Mouse (Mus musculus) Muller cell, postnatal 12 days (primary cell): Measurements from ENCODE around the gene Gdnf.

ENCODE experiments used
- DNase-seq: peaks from one replicate; pipeline ENCODE4 v3.0.0-alpha.2; 2015; ENCODE audit errors: inconsistent ontology term

Gene Gdnf

GRCm38 (mm10) chr15:7810556-7811252, at the start of gene Gdnf:
Gene Gdnf, plus strand, starts transcription at chr15:7810846.
- DNase-seq: peak; percentile 71

- DNase-seq: no peak
Observed at GRCm38 (mm10) chr15:7767166-7767565, 43.5 kb upstream of the Gdnf start.

GRCm38 (mm10) chr15:7772983-7773382, 37.7 kb upstream of the Gdnf start:
- no peak for DNase-seq

GRCm38 (mm10) chr15:7781517-7781916, 29.1 kb upstream of the Gdnf start:
- no peak for DNase-seq

GRCm38 (mm10) chr15:7809841-7810391, 730 bp upstream of the Gdnf start:
- DNase-seq: peak; percentile 59

DNA sequence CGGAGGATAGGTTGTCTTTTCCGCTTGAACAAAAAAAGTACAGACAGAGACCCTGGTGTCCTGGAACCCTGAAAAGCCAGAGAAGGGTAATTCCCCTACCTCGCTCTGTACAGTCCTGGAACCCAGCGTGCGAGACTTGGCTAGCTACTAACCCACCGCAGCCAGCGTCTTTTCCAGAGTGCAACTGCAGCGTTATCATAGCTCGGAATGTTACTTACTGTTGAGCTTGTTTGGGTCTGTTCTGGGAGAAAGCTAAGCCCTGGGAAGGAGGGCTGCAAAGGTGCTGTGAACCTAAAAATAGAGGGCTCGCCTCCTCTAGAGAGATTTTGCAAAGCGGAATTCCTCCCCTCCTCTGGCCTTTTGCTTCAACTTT, 593 bp downstream of the Gdnf start:
- peak; percentile 55 for DNase-seq

DNA sequence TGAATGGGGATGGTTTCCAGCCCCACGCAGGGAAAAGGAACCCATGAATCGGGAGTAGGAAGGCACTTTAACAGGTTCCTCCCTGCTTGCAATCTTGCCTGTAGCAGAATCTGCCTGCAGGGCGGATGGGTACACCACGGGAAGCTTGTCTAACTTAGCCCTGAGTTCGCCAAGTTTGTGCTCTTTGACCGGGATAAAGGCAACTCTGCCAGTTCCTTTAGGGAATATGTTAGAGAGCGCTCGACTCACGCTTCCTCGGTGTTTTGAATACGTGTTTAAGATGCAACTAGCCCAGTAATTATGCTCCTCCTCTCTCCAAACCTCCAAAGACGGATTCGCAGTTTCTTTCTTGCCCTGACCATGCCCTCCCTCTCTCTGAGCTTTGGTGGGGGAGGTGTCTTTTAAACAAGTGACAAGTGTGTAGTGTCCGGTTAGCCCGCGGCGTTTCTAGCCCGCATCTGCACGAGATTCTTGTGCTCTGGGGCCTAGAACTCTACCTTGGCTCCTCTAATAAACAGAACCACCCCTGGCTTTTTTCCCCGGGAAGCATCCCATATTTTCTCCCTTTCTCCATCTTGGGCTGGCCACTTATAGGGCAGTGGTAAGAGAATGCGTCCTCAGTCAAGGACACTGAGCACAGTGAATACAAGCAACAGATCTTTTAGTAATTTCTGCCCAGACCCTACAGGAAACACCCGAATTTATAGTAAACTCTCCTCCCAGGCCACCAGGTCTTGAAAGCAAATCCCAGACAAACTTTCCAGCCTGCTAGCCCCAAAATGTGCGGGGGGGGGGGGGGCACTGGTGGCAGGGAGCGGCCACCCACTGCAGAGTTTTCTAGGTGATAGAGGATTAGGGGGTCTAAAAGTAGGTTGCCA, 1.4 kb downstream of the Gdnf start:
- peak; percentile 59 for DNase-seq

DNA sequence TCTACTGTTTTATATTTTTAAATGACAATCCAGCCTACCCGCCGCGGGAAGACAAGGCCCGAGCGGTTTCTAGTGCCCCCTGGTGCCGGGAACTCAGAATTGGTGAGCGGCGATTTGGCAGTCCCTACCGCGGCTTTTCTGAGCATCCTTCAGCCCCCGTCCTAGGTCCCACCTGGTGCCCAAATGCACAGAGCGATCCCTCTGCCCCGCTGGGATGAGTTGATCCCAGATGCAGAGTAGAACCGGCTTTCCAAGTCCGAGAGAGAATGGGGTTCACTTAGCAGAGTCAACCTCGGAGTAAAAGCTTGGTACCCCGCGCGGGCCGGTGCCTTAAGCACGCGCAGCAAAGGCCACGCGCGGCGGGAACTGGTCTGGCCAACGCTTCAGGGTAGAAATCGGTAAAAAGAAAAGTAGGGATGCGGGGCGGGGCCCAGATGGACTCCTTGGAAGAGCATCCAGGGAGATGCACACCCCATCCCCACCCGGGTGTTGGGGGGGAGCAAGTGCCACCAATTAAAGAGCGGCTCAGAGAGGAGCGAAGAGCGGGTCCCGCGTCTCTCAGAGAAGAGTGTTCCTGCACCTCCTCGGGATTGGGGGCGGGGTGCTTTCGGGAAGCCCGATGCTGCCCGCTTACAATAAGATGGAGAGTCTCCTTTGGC, 2.4 kb downstream of the Gdnf start:
- DNase-seq: peak; percentile 87

- DNase-seq: peak; percentile 61
Observed at GRCm38 (mm10) chr15:7813531-7814370, 3.1 kb downstream of the Gdnf start.

GRCm38 (mm10) chr15:7814371-7814680, 3.7 kb downstream of the Gdnf start:
- peak; percentile 45 for DNase-seq

DNA sequence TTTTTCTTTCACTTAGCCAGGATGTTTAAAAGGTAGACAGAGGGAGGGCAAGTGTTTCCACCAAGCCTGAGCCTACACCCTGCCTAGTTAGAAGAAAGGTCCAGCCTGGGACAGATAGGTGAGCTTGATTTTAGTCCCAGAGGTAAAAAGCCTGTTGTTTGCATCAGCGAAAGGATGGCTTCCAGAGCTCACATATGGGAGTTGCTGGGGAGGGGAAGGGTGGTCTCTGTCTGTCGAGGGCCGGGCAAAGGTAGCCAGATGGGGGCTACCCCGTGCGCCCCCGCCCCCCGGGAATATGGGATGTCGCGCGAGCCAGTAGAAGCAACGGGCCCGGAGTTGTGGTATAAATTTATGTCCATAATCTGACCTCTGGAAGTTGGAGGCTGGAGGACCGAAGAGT, 4.3 kb downstream of the Gdnf start:
- DNase-seq: no peak

DNA sequence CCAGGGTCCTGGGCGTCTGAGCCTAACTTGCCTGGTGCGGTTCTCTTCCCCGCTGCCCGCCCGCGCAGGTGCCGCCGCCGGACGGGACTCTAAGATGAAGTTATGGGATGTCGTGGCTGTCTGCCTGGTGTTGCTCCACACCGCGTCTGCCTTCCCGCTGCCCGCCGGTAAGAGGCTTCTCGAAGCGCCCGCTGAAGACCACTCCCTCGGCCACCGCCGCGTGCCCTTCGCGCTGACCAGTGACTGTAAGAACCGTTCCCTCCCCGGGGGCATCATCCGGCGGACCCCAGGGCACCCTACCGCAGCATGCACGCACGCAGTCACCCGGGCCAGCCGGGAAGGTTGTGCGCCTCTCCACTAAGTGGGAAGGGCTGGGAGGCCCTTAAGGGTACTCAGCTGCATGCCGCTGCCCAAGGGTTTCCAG, 4.9 kb downstream of the Gdnf start:
- DNase-seq: peak; percentile 55

GRCm38 (mm10) chr15:7823886-7824285, 13.2 kb downstream of the Gdnf start:
- DNase-seq: no peak

DNA sequence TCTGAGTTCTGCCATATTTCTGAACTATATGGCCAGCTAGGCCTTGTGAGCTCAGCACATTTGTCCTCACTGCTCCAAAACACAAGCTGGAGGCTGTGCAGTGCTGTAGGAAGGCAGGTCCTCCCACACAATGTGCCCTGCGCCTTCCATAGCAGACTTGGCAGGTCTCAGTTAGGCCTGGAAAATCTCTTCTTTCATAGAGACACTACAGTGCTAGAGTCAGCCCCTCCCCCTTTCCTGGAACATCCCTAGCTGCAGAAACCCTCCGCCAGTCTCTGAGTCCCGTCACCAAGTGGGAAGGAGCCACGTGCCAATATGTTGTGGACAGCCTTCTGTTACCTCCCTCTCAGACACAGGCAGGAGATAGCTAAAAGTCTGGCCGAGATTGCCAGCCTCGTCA, 14.9 kb downstream of the Gdnf start:
- DNase-seq: no peak

DNA sequence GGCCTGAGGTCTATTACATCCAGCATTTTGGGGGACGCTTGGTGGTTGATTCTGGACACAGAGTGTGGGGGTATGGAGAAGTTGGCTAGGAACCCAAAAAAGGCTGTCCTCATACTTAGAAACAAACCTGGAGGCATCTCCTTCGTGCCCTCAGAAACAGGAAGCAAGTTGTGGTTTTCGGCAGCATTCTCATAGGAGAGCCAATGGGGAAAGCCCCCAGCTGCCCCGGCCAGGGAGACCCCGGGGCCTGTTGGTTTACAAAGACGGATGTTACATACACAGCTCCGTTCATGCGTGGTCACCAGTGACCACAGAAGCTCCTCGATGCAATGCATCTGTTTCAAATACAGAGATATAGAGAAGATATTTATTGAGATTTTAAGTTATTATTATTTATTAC, 24.8 kb downstream of the Gdnf start:
- no peak for DNase-seq

- peak; percentile 37 for DNase-seq
Observed at GRCm38 (mm10) chr15:7838060-7838920, 27.6 kb downstream of the Gdnf start.

- no peak for DNase-seq
Observed at GRCm38 (mm10) chr15:7838921-7839309, 28.3 kb downstream of the Gdnf start.

DNA sequence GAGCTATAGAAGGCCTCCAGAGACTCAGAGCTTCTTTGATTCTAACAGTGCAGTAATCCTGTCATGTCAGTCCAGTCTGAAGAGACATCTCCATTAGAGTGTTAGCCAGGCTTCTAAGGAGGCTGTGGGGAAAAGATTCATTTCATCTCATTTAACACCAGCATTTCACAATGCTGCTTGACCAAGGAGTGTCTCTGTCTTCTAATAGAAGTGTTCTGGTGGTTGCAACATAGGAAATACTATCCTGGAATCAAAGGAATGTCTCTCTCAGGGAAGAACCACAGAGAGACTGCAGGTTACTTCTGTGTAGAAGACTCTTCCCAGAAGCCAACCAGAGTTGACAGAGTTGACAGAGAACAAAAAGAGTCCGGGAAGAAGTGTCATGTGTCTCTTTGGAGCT, 31.0 kb downstream of the Gdnf start:
- no peak for DNase-seq

DNA sequence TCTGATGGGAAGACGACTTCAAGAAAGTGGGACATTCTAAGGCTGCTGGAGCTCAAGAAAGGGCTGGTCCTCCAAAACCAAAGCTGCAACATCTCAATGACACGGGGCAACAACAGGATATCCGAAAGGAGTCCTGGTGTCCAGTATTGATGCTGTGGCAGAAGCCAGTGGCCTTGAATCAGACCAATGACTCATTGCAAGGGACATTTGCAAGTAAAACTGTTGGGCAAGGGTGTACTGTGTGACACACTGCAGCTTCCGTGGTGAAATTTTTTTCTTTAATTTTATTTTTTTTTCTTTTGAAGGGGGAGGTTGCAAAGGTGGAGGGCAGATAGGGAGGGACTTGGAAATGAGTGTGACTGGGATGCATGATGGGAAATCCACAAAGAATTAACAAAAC, 31.8 kb downstream of the Gdnf start:
- no peak for DNase-seq

GRCm38 (mm10) chr15:7857418-7857817, 46.8 kb downstream of the Gdnf start:
- DNase-seq: peak; percentile 19

- DNase-seq: no peak
Observed at GRCm38 (mm10) chr15:7858841-7859240, 48.2 kb downstream of the Gdnf start.
